Mouse (Mus musculus): Measurements from ENCODE around the gene Zg16. TPM values are rescaled to one million over a fixed set of nuclear protein-coding genes. Genes with fewer than 3 reads are reported as not detected.
"Not testable (repeated sequence)": the region's sequence is repeated elsewhere in the genome, so short reads cannot be mapped to it uniquely, and the experiment has no call there.

The Zg16 gene
- polyA plus RNA-seq (2015; fragmentation: Nextera tagmentation; extraction: Ambion mirVana), result not detected in 2 replicates

DNA sequence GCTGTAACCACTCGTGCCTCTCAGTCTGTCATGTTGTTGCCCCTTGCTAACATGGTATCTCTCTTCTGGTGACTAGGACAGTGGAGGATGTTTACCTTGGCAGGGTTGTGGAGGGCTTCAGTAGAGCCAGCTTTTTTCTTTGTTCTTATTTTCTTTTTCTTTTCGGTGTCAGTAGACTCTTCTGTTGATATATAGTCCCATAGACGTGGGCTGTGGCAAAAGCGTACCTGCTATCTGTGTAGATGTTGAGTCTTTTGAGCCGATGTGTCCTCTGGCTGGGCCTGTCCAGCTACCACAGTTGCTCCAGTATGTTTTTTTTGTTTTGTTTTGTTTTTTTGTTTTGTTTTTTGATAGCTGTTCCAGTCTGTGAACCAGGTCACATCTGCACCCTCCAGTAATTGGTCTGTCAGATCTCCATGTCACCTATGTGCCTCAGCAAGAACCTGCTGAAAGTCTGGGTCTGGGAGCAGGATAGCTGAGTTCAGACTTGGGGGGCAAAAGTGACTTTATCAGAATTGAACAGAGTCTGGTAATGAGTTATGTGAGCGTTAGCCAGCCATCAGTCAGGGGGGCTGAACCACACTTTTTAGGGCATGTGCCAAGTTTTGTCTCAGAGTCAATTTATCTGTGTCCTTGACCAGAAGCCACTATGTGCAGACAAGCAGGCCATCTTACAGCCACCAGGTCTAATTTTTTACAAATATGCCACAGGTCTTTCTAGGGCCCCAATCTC lies at the start of gene Zg16:
Zg16 (minus strand) TSS at position 51 of the 733 bp plus-strand sequence.
- not testable (repeated sequence) for H3K27ac ChIP-seq; H3K4me3 ChIP-seq (replicated peaks); H3K36me3 ChIP-seq; H3K27me3 ChIP-seq; H3K9ac ChIP-seq; H3K9me3 ChIP-seq (replicated peaks); H3K4me2 ChIP-seq; ATAC-seq (replicated peaks; ENCODE audit: low FRiP score)
- peaks cover 25% of the 10 kb centered on the region for H3K4me1 ChIP-seq
- 70% methylated on average over 6 of the region's 6 CpGs for WGBS

- H3K36me3 ChIP-seq, result no peaks in the 10 kb centered on the region
- H3K4me2 ChIP-seq, result no peak overlapping the region
- H3K9ac ChIP-seq, result no peak overlapping the region
- H3K4me1 ChIP-seq, result peaks cover 6% of the 10 kb centered on the region
- H3K27ac ChIP-seq, result no peak overlapping the region
- WGBS, result 87% methylated on average over 22 of the region's 22 CpGs
- no peaks in the 10 kb centered on the region for H3K27me3 ChIP-seq
- no peak for ATAC-seq (replicated peaks; ENCODE audit: low FRiP score)
- H3K4me3 ChIP-seq (replicated peaks), result no peak overlapping the region
- H3K9me3 ChIP-seq (replicated peaks), result no peaks in the 10 kb centered on the region
These were observed 49.3 kb upstream of the Zg16 start for GRCm38 (mm10) chr7:127136181-127137071.

GRCm38 (mm10) chr7:127134821-127135447 lies 47.8 kb upstream of the Zg16 start:
- H3K27ac ChIP-seq, result no peak overlapping the region
- peaks cover 6% of the 10 kb centered on the region for H3K4me1 ChIP-seq
- H3K27me3 ChIP-seq, result no peaks in the 10 kb centered on the region
- no peaks in the 10 kb centered on the region for H3K9me3 ChIP-seq (replicated peaks)
- no peak overlapping the region for H3K9ac ChIP-seq
- H3K4me3 ChIP-seq (replicated peaks), result no peak overlapping the region
- H3K36me3 ChIP-seq, result no peaks in the 10 kb centered on the region
- 71% methylated on average over 11 of the region's 11 CpGs for WGBS
- H3K4me2 ChIP-seq, result no peak overlapping the region
- no peak for ATAC-seq (replicated peaks; ENCODE audit: low FRiP score)

- 69% methylated on average over 5 of the region's 5 CpGs for WGBS
- Histone ChIP-seq H3K27ac (no peak overlapping the region), H3K36me3 (no peaks in the 10 kb centered on the region), H3K27me3 (no peaks in the 10 kb centered on the region), H3K9ac (no peak overlapping the region), H3K4me2 (no peak overlapping the region), H3K4me3 (replicated peaks) (no peak overlapping the region), H3K4me1 (peaks cover 6% of the 10 kb centered on the region), H3K9me3 (replicated peaks) (no peaks in the 10 kb centered on the region)
- no peak for ATAC-seq (replicated peaks; ENCODE audit: low FRiP score)
These were observed 46.0 kb upstream of the Zg16 start for GRCm38 (mm10) chr7:127133125-127133524.

DNA sequence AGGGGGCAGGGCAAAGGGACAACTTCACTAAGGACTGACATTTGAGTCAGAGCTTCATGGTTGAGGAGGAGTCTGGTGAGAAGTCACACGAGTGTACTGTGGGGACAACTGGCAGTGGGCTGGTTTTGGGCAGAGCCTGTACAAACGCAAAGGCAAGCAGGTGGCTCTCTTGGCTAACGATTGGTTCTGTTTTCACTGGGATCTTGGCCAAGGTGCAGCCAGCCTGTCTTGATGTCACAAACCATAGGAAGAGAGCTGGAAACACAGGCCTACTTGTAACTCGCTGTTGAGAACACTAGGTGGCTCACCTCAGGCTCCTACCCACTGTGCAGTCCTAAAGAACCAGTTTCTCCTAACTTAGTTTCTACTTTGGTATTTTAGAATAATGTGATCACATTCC lies 42.5 kb upstream of the Zg16 start:
- Histone ChIP-seq H3K36me3 (no peaks in the 10 kb centered on the region), H3K9ac (no peak overlapping the region), H3K27ac (no peak overlapping the region), H3K27me3 (no peaks in the 10 kb centered on the region), H3K4me1 (no peaks in the 10 kb centered on the region), H3K4me2 (no peak overlapping the region), H3K4me3 (replicated peaks) (no peak overlapping the region), H3K9me3 (replicated peaks) (0 out of 2 replicates have a peak, but pooled peaks cover 2% of the 10 kb centered on the region)
- ATAC-seq (replicated peaks; ENCODE audit: low FRiP score), result no peak
- WGBS, result 13% methylated on average over 4 of the region's 4 CpGs

DNA sequence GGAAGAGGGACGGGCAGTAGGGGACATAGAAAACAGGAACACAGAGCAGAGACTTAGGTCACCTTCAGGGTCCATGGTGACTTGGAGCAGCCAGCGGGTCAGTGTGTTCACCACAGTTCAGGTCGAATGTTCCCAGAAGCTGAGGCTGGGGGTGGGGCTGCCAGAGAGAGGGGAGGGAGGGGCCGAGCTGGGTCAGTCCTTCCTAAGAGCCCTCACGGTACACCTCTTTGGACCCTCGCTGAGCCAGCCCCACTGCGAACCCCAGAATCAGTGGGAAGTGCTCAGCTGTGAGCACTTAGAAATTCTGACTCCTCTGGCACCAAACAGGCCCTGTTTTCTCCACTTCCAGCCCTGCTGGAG lies 34.8 kb upstream of the Zg16 start, which contains the start of gene Qprt:
Qprt (minus strand) TSS at position 316 of the 360 bp plus-strand sequence.
- peak within 1 kb of the TSS; percentile 28 for H3K4me3 ChIP-seq (replicated peaks)
- H3K9ac ChIP-seq, result peak within 1 kb of the TSS; percentile 26; the same call in 1 of the 2 replicates
- no peak; the same call in 1 of the 2 replicates for ATAC-seq (replicated peaks; ENCODE audit: low FRiP score)

DNA sequence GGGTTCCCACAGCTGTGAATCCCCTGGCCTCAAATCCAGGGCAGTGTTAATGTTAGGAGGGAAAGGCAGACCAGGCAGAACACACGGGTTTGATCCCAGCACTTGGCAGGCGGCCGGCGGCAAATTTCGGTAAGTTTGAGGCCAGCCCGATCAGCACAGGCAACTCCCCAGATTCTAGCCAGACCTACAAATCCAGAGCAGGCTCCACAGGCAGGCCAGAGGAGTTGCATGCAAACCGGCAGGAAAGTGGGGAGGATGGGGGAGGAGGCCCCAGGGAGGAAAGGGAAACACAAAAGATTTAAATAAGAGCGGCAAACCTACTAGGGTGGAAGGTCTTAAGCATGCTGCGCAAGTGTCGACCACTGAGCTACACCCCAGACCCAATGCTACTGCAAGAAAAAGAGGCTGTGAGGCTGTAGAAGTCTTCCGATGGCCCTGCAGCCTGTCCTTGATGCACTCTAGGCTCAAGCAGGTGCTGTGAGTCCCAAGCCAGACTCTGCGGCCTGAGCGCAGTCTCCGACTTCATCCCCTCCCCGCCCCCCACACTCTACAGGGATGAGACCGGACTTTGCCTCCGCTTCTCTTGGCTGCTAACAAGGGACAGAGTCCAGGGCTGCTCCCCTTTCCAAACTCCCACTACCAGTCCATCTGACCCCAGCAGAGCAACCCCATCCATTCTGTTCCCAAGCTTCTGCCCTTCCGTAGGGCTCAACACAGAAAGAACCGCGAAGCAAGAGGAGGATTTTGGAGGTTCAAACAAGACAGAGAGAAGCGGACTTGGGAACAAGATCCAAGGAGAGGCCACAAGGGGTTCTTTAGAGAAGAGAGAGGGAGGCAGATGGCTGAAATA lies 34.2 kb upstream of the Zg16 start:
- Histone ChIP-seq H3K9ac (peak overlapping the region; percentile 26; the same call in 1 of the 2 replicates), H3K27me3 (peaks cover 34% of the 10 kb centered on the region), H3K27ac (peak overlapping the region; percentile 82), H3K4me1 (peaks cover 36% of the 10 kb centered on the region), H3K36me3 (no peaks in the 10 kb centered on the region), H3K4me3 (replicated peaks) (peak overlapping the region; percentile 28), H3K9me3 (replicated peaks) (0 out of 2 replicates have a peak, but pooled peaks cover 6% of the 10 kb centered on the region), H3K4me2 (peak overlapping the region; percentile 43)
- peak; percentile 77 for ATAC-seq (replicated peaks; ENCODE audit: low FRiP score)
- 17% methylated on average over 21 of the region's 21 CpGs for WGBS

More for the DNA sequence above, 34.8 kb upstream of the Zg16 start, which contains the start of gene Qprt:
- peak within 1 kb of the TSS; percentile 82 for H3K27ac ChIP-seq
- 14% methylated on average over 7 of the region's 7 CpGs for WGBS
- peaks cover 34% of the 10 kb centered on the region for H3K27me3 ChIP-seq
- H3K4me1 ChIP-seq, result peaks cover 29% of the 10 kb centered on the region
- peak within 1 kb of the TSS; percentile 43 for H3K4me2 ChIP-seq
- H3K36me3 ChIP-seq, result no peaks in the 10 kb centered on the region
- 0 out of 2 replicates have a peak, but pooled peaks cover 6% of the 10 kb centered on the region for H3K9me3 ChIP-seq (replicated peaks)

- peaks cover 34% of the 10 kb centered on the region for H3K27me3 ChIP-seq
- H3K36me3 ChIP-seq, result no peaks in the 10 kb centered on the region
- no peaks in the 10 kb centered on the region for H3K9me3 ChIP-seq (replicated peaks)
- H3K9ac ChIP-seq, result no peak overlapping the region
- no peak overlapping the region for H3K4me2 ChIP-seq
- no peak overlapping the region for H3K27ac ChIP-seq
- no peak for ATAC-seq (replicated peaks; ENCODE audit: low FRiP score)
- 54% methylated on average over 14 of the region's 14 CpGs for WGBS
- H3K4me1 ChIP-seq, result peaks cover 42% of the 10 kb centered on the region
- no peak overlapping the region for H3K4me3 ChIP-seq (replicated peaks)
These were observed 31.7 kb upstream of the Zg16 start for GRCm38 (mm10) chr7:127118671-127119445.

DNA sequence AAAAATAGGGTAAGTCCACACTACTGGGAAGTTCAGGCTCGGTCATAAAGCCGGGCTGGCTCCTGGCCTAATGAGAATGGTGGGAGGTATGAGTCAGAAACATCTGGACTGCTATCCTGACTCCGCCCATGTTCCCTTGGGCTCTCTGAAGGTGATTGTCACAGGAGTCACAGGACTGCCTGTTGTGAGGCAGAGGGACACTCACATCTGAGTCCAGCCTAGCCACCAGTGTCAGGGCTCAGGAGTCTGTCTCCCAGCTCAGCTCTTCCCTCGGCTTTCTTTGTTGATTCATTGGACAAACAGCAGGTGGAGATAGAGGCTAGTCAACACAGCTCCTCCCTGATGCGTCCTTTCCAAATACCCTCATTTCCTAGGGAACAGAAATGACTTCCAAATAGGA lies 30.8 kb upstream of the Zg16 start:
- ATAC-seq (replicated peaks; ENCODE audit: low FRiP score), result no peak
- Histone ChIP-seq H3K36me3 (no peaks in the 10 kb centered on the region), H3K4me3 (replicated peaks) (no peak overlapping the region), H3K9me3 (replicated peaks) (no peaks in the 10 kb centered on the region), H3K9ac (no peak overlapping the region), H3K27me3 (peaks cover 30% of the 10 kb centered on the region), H3K4me2 (no peak overlapping the region), H3K4me1 (peaks cover 51% of the 10 kb centered on the region), H3K27ac (no peak overlapping the region)
- WGBS, result 32% methylated on average over 5 of the region's 5 CpGs

- Histone ChIP-seq H3K4me3 (replicated peaks) (no peak overlapping the region), H3K4me1 (peaks cover 52% of the 10 kb centered on the region), H3K9ac (no peak overlapping the region), H3K9me3 (replicated peaks) (no peaks in the 10 kb centered on the region), H3K36me3 (no peaks in the 10 kb centered on the region), H3K4me2 (no peak overlapping the region), H3K27ac (peak overlapping the region; percentile 50; the same call in 1 of the 2 replicates), H3K27me3 (peaks cover 18% of the 10 kb centered on the region)
- WGBS, result 50% methylated on average over 11 of the region's 11 CpGs
- no peak for ATAC-seq (replicated peaks; ENCODE audit: low FRiP score)
These were observed 29.3 kb upstream of the Zg16 start for GRCm38 (mm10) chr7:127116331-127116935.
